In genomic region chr11:12219594-12220530, GRCm38 (mm10) we compare ENCODE assay signal across 20 mouse cellular contexts.
DNase-seq lines count a peak whose midpoint lies in the region; ATAC-seq and TF ChIP-seq lines count a peak whose summit lies in the region.
"Had no signal": no experiment of that assay in that cellular context is flagged by ENCODE, and none has a peak within 500 bp of the region (broad histone marks: within the 10 kb centered on the region; RNA-seq: fewer than 3 reads in every experiment).

No protein-coding gene starts in this region.

- no peaks in the 10 kb centered on the region for H3K4me1 ChIP-seq in embryonic facial prominence, embryonic 14.5 days (ENCODE audit: control insufficient read depth, insufficient read depth, low read length)
- H3K4me1 ChIP-seq in embryonic facial prominence, embryonic 10.5 days = no peaks in the 10 kb centered on the region
- peaks cover 6% of the 10 kb centered on the region for H3K4me1 ChIP-seq in forebrain, embryonic 16.5 days (replicated peaks; ENCODE audit: control insufficient read depth, insufficient read depth, low read length)
- no peaks in the 10 kb centered on the region for H3K4me1 ChIP-seq in midbrain, postnatal 0 days (ENCODE audit: insufficient read depth, low read length)
- H3K4me1 ChIP-seq: embryonic facial prominence, embryonic 15.5 days had no signal

- H3K36me3 ChIP-seq in embryonic facial prominence, embryonic 14.5 days (ENCODE audit: control insufficient read depth, insufficient read depth, low read length) = no peaks in the 10 kb centered on the region
- H3K36me3 ChIP-seq in embryonic facial prominence, embryonic 10.5 days (replicated peaks) = no peaks in the 10 kb centered on the region
- H3K36me3 ChIP-seq in forebrain, embryonic 16.5 days (ENCODE audit: control insufficient read depth, insufficient read depth) = no peaks in the 10 kb centered on the region
- no peaks in the 10 kb centered on the region for H3K36me3 ChIP-seq in midbrain, postnatal 0 days (ENCODE audit: insufficient read depth, low read length)
- H3K36me3 ChIP-seq: embryonic facial prominence, embryonic 15.5 days had no signal

- 50% methylated on average over 4 of the region's 4 CpGs for WGBS in embryonic facial prominence, embryonic 14.5 days
- WGBS in embryonic facial prominence, embryonic 10.5 days = 47% methylated on average over 4 of the region's 4 CpGs
- WGBS in forebrain, embryonic 16.5 days = 12% methylated on average over 4 of the region's 4 CpGs
- 35% methylated on average over 4 of the region's 4 CpGs for WGBS in midbrain, postnatal 0 days

- H3K4me3 ChIP-seq in embryonic facial prominence, embryonic 14.5 days (ENCODE audit: low read depth, low read length) = no peak overlapping the region
- H3K4me3 ChIP-seq in embryonic facial prominence, embryonic 10.5 days = no peak overlapping the region
- H3K4me3 ChIP-seq in forebrain, embryonic 16.5 days (replicated peaks; ENCODE audit: low read length) = no peak overlapping the region
- H3K4me3 ChIP-seq in midbrain, postnatal 0 days (ENCODE audit: low read depth, low read length) = no peak overlapping the region
- H3K4me3 ChIP-seq: embryonic facial prominence, embryonic 15.5 days had no signal

- no peaks in the 10 kb centered on the region for H3K27me3 ChIP-seq in embryonic facial prominence, embryonic 14.5 days (replicated peaks; ENCODE audit: control insufficient read depth, insufficient read depth, low read length)
- H3K27me3 ChIP-seq in embryonic facial prominence, embryonic 10.5 days (replicated peaks; ENCODE audit: low read depth, poor library complexity, severe bottlenecking) = no peaks in the 10 kb centered on the region
- H3K27me3 ChIP-seq in forebrain, embryonic 16.5 days (replicated peaks; ENCODE audit: control insufficient read depth, insufficient read depth, low read length) = peaks cover 20% of the 10 kb centered on the region
- no peaks in the 10 kb centered on the region for H3K27me3 ChIP-seq in midbrain, postnatal 0 days (ENCODE audit: insufficient read depth, low read length)
- H3K27me3 ChIP-seq: embryonic facial prominence, embryonic 15.5 days had no signal

- no peak for DNase-seq in embryonic facial prominence, embryonic 14.5 days (ENCODE audit: low spot score)
- DNase-seq in embryonic facial prominence, embryonic 10.5 days (ENCODE audit: low spot score) = no peak
- peak; percentile 31 for DNase-seq in Muller cell, postnatal 12 days (ENCODE audit: inconsistent ontology term)
- peak; percentile 89 for DNase-seq in midbrain, postnatal 0 days (ENCODE audit: low spot score)
- DNase-seq in heart, postnatal 4 days = no peak
- DNase-seq in embryo, embryonic 10 days (ENCODE audit: low spot score) = no peak
- DNase-seq in urinary bladder, postnatal 25 days (ENCODE audit: low spot score) = no peak
- DNase-seq: adrenal gland, postnatal 36 days; gastrocnemius, postnatal 25 days; kidney, adult 18-20 months; kidney, postnatal 4 days; layer of hippocampus, postnatal 36 days; lung, postnatal 14 days; thymus, postnatal 25 days had no signal

- no peak overlapping the region for H3K9ac ChIP-seq in embryonic facial prominence, embryonic 14.5 days (ENCODE audit: low read depth, low read length)
- H3K9ac ChIP-seq in forebrain, embryonic 16.5 days (replicated peaks; ENCODE audit: low read depth, low read length) = no peak overlapping the region
- no peak overlapping the region for H3K9ac ChIP-seq in midbrain, postnatal 0 days (replicated peaks; ENCODE audit: low read length, poor library complexity, severe bottlenecking)
- H3K9ac ChIP-seq: embryonic facial prominence, embryonic 15.5 days; liver, embryonic 14.5 days had no signal

- TF ChIP-seq CTCF in midbrain, postnatal 0 days (IDR thresholded peaks at IDR 0.05) = peak; percentile 30

- peak; percentile 55; the same call in 1 of the 2 replicates for ATAC-seq in embryonic facial prominence, embryonic 14.5 days (ENCODE audit: low read depth)
- ATAC-seq in forebrain, embryonic 16.5 days = peak; percentile 94
- peak; percentile 68 for ATAC-seq in midbrain, postnatal 0 days (ENCODE audit: low FRiP score)
- ATAC-seq: activated CD4-positive, CD25-positive, alpha-beta regulatory T cell, adult 4 months had no signal

- no peak overlapping the region for H3K4me2 ChIP-seq in embryonic facial prominence, embryonic 14.5 days (ENCODE audit: low read depth, low read length)
- H3K4me2 ChIP-seq in forebrain, embryonic 16.5 days (ENCODE audit: low read length) = no peak overlapping the region; the same call in 1 of the 2 replicates
- H3K4me2 ChIP-seq in midbrain, postnatal 0 days (ENCODE audit: low read depth, low read length, poor library complexity, severe bottlenecking) = no peak overlapping the region
- H3K4me2 ChIP-seq: embryonic facial prominence, embryonic 15.5 days; heart, embryonic 11.5 days had no signal

- no peaks in the 10 kb centered on the region for H3K9me3 ChIP-seq in embryonic facial prominence, embryonic 14.5 days (ENCODE audit: control insufficient read depth, low read length)
- H3K9me3 ChIP-seq in embryonic facial prominence, embryonic 10.5 days = no peaks in the 10 kb centered on the region
- H3K9me3 ChIP-seq in forebrain, embryonic 16.5 days (ENCODE audit: control insufficient read depth, low read length) = no peaks in the 10 kb centered on the region
- no peaks in the 10 kb centered on the region for H3K9me3 ChIP-seq in midbrain, postnatal 0 days (ENCODE audit: low read length)
- H3K9me3 ChIP-seq: embryonic facial prominence, embryonic 15.5 days had no signal

- H3K27ac ChIP-seq in embryonic facial prominence, embryonic 14.5 days (replicated peaks; ENCODE audit: low read depth, low read length) = no peak overlapping the region
- H3K27ac ChIP-seq in embryonic facial prominence, embryonic 10.5 days (replicated peaks) = no peak overlapping the region
- H3K27ac ChIP-seq in forebrain, embryonic 16.5 days (ENCODE audit: low read length) = no peak overlapping the region
- no peak overlapping the region for H3K27ac ChIP-seq in midbrain, postnatal 0 days (ENCODE audit: low read depth, low read length)
- H3K27ac ChIP-seq: embryonic facial prominence, embryonic 15.5 days; liver, embryonic 14.5 days; stomach, postnatal 0 days had no signal

Comparison
In these comparisons a context has a peak if more than half of its experiments do, and no peak if none do; other contexts are left out.
1. DNase-seq: peak in Muller cell, postnatal 12 days (single experiment) and midbrain, postnatal 0 days (single experiment); none in embryonic facial prominence, embryonic 14.5 days (single experiment), embryonic facial prominence, embryonic 10.5 days (single experiment), heart, postnatal 4 days (single experiment), embryo, embryonic 10 days (single experiment) and urinary bladder, postnatal 25 days (single experiment).
2. Peak in every context shown above with its lines, with median percentiles within 50 percentile points of each other: ATAC-seq.